Mouse (Mus musculus) myocyte (in vitro differentiated cells): ENCODE results near the gene Notch3. TPM values are rescaled to one million over a fixed set of nuclear protein-coding genes. Genes with fewer than 3 reads are reported as not detected.
"Not testable (repeated sequence)": the region's sequence is repeated elsewhere in the genome, so short reads cannot be mapped to it uniquely, and the experiment has no call there.

Experiments
- H3K27me3 ChIP-seq: one replicate; pipeline ENCODE4 v1.6.1; 2011; ENCODE audit not compliant: control insufficient read depth, insufficient read depth, insufficient read length
- H3K36me3 ChIP-seq: one replicate; pipeline ENCODE4 v1.6.1; 2011; ENCODE audit not compliant: control insufficient read depth, insufficient read depth
- H3K4me2 ChIP-seq: one replicate; pipeline ENCODE4 v1.6.1; 2011; ENCODE audit warnings: low read depth, control low read depth
- H3K4me3 ChIP-seq: one replicate; pipeline ENCODE4 v1.5.1; 2011; ENCODE audit warnings: mild to moderate bottlenecking, control low read depth, moderate library complexity
- H3K79me2 ChIP-seq: one replicate; pipeline ENCODE4 v1.6.1; 2011; ENCODE audit not compliant: control insufficient read depth, insufficient read depth
- H3ac ChIP-seq: one replicate; pipeline ENCODE4 v1.6.1; 2011; ENCODE audit not compliant: control insufficient read depth, insufficient read length
- CEBPB ChIP-seq: IDR thresholded peaks from 2 replicates; pipeline ENCODE4 v1.6.1; 2011; ENCODE audit warnings: mild to moderate bottlenecking, moderate library complexity; ENCODE audit not compliant: poor library complexity, insufficient read depth, severe bottlenecking
- E2F4 ChIP-seq: IDR thresholded peaks from one replicate; pipeline ENCODE4 v1.6.1; 2011; ENCODE audit warnings: mild to moderate bottlenecking, control low read depth, moderate library complexity; ENCODE audit not compliant: insufficient read depth
- MAX ChIP-seq: IDR thresholded peaks from one replicate; pipeline ENCODE4 v1.6.1; 2011; ENCODE audit warnings: low read depth, mild to moderate bottlenecking, control low read depth
- MYOD1 ChIP-seq, 3 experiments: IDR thresholded peaks; one replicate each; pipeline ENCODE4 v1.6.1; 2011; ENCODE audit warnings: control low read depth in 2 of 3, low read depth in 2 of 3, mild to moderate bottlenecking in 2 of 3, moderate library complexity in 1 of 3; ENCODE audit not compliant: insufficient read length in 2 of 3, control insufficient read depth in 1 of 3
- MYOG ChIP-seq, 3 experiments: IDR thresholded peaks; one replicate each; pipeline ENCODE4 v1.6.1; 2011; ENCODE audit warnings: control low read depth in 2 of 3, low read depth in 2 of 3, mild to moderate bottlenecking in 2 of 3; ENCODE audit not compliant: insufficient read length in 2 of 3, control insufficient read depth in 1 of 3, insufficient read depth in 1 of 3
- POLR2A ChIP-seq: IDR thresholded peaks from one replicate; pipeline ENCODE4 v1.6.1; 2011; ENCODE audit warnings: low read depth, mild to moderate bottlenecking, control low read depth, moderate library complexity; ENCODE audit not compliant: insufficient read length
- POLR2AphosphoS2 ChIP-seq: IDR thresholded peaks from one replicate; pipeline ENCODE4 v1.6.1; 2011; ENCODE audit warnings: low read depth, control low read depth; ENCODE audit not compliant: insufficient read length
- REST ChIP-seq: IDR thresholded peaks from one replicate; pipeline ENCODE4 v1.6.1; 2011; ENCODE audit warnings: mild to moderate bottlenecking, control low read depth, moderate library complexity; ENCODE audit not compliant: insufficient read depth, insufficient read length
- SRF ChIP-seq: IDR thresholded peaks from one replicate; pipeline ENCODE4 v1.6.1; 2011; ENCODE audit warnings: low read depth; ENCODE audit not compliant: control insufficient read depth, insufficient read length
- TCF12 ChIP-seq: IDR thresholded peaks from one replicate; pipeline ENCODE4 v1.6.1; 2011; ENCODE audit warnings: mild to moderate bottlenecking, control low read depth; ENCODE audit not compliant: poor library complexity, insufficient read depth, severe bottlenecking
- TCF3 ChIP-seq: IDR thresholded peaks from one replicate; pipeline ENCODE4 v1.6.1; 2011; ENCODE audit warnings: low read depth, control low read depth; ENCODE audit not compliant: insufficient read length
- USF1 ChIP-seq: IDR thresholded peaks from one replicate; pipeline ENCODE4 v1.6.1; 2011; ENCODE audit warnings: low read depth, mild to moderate bottlenecking, control low read depth, moderate library complexity
- polyA plus RNA-seq: library from polyadenylated mRNA; unstranded; fragments of >200 nt; fragmentation: generic; extraction: Trizol; gene quantifications from one replicate; pipeline ENCODE4 v1.2.1, GENCODE M21; 2012; ENCODE audit warnings: missing spikeins

Gene Notch3
- polyA plus RNA-seq, 1 experiment: 84.6 TPM

GRCm38 (mm10) chr17:32108320-32109011 is 58.2 kb downstream of the Notch3 start:
- not testable (repeated sequence) for H3K27me3 ChIP-seq, H3ac ChIP-seq, H3K79me2 ChIP-seq, H3K36me3 ChIP-seq, H3K4me3 ChIP-seq
- H3K4me2 ChIP-seq: peak overlapping the region; percentile 10
- peak; percentile 28 for TF ChIP-seq TCF12

- no peak overlapping the region for H3ac ChIP-seq
- TF ChIP-seq MYOG (IDR thresholded peaks at IDR 0.05; ENCODE audit: control insufficient read depth in 1 of 3, insufficient read depth in 1 of 3, insufficient read length in 2 of 3, low read depth in 2 of 3) (no peak), E2F4 (no peak), TCF3 (no peak), MAX (no peak), REST (no peak), TCF12 (no peak), SRF (no peak), POLR2AphosphoS2 (no peak), MYOD1 (IDR thresholded peaks at IDR 0.05; ENCODE audit: control insufficient read depth in 1 of 3, insufficient read length in 2 of 3, low read depth in 2 of 3) (no peak)
- H3K4me3 ChIP-seq: no peak overlapping the region
- H3K4me2 ChIP-seq: no peak overlapping the region
- no peaks in the 10 kb centered on the region for H3K79me2 ChIP-seq
- H3K27me3 ChIP-seq: no peaks in the 10 kb centered on the region
- H3K36me3 ChIP-seq: no peaks in the 10 kb centered on the region
Measured at GRCm38 (mm10) chr17:32107877-32108276, 58.8 kb downstream of the Notch3 start.

- H3K36me3 ChIP-seq: no peaks in the 10 kb centered on the region
- H3K27me3 ChIP-seq: no peaks in the 10 kb centered on the region
- H3K4me2 ChIP-seq: no peak overlapping the region
- no peak overlapping the region for H3K4me3 ChIP-seq
- no peaks in the 10 kb centered on the region for H3K79me2 ChIP-seq
- no peak for TF ChIP-seq CEBPB
- no peak for TF ChIP-seq TCF3
- TF ChIP-seq SRF: no peak
- TF ChIP-seq MAX: no peak
- TF ChIP-seq MYOG (IDR thresholded peaks at IDR 0.05; ENCODE audit: control insufficient read depth in 1 of 3, insufficient read depth in 1 of 3, insufficient read length in 2 of 3, low read depth in 2 of 3): no peak
- no peak for TF ChIP-seq USF1
- no peak for TF ChIP-seq TCF12
- no peak for TF ChIP-seq REST
- no peak for TF ChIP-seq E2F4
- no peak for TF ChIP-seq POLR2AphosphoS2
- no peak for TF ChIP-seq POLR2A
- TF ChIP-seq MYOD1 (IDR thresholded peaks at IDR 0.05; ENCODE audit: control insufficient read depth in 1 of 3, insufficient read length in 2 of 3, low read depth in 2 of 3): no peak
- H3ac ChIP-seq: no peak overlapping the region
Measured at GRCm38 (mm10) chr17:32106358-32106757, 60.3 kb downstream of the Notch3 start.

- H3K4me3 ChIP-seq: no peak overlapping the region
- H3K79me2 ChIP-seq: no peaks in the 10 kb centered on the region
- H3K27me3 ChIP-seq: no peaks in the 10 kb centered on the region
- no peaks in the 10 kb centered on the region for H3K36me3 ChIP-seq
- H3ac ChIP-seq: no peak overlapping the region
- no peak overlapping the region for H3K4me2 ChIP-seq
- TF ChIP-seq TCF12 (no peak), MAX (no peak), TCF3 (no peak), CEBPB (no peak), USF1 (no peak), MYOD1 (IDR thresholded peaks at IDR 0.05; ENCODE audit: control insufficient read depth in 1 of 3, insufficient read length in 2 of 3, low read depth in 2 of 3) (no peak), SRF (no peak), POLR2A (no peak)
Measured at GRCm38 (mm10) chr17:32103054-32103453, 63.6 kb downstream of the Notch3 start.

- no peak overlapping the region for H3K4me2 ChIP-seq
- no peak overlapping the region for H3ac ChIP-seq
- no peaks in the 10 kb centered on the region for H3K27me3 ChIP-seq
- no peak overlapping the region for H3K4me3 ChIP-seq
- no peaks in the 10 kb centered on the region for H3K79me2 ChIP-seq
- H3K36me3 ChIP-seq: no peaks in the 10 kb centered on the region
- TF ChIP-seq TCF12: no peak
- no peak for TF ChIP-seq SRF
- TF ChIP-seq USF1: no peak
- TF ChIP-seq POLR2A: no peak
- no peak for TF ChIP-seq MAX
- TF ChIP-seq MYOD1 (IDR thresholded peaks at IDR 0.05; ENCODE audit: control insufficient read depth in 1 of 3, insufficient read length in 2 of 3, low read depth in 2 of 3): no peak
Measured at GRCm38 (mm10) chr17:32099943-32100586, 66.6 kb downstream of the Notch3 start.
